ENCODE assay signal across 28 mouse cellular contexts in genomic region chr2:124329473-124330130, GRCm38 (mm10).
DNase-seq lines count a peak whose midpoint lies in the region; ATAC-seq and TF ChIP-seq lines count a peak whose summit lies in the region.
"Had no signal": no experiment of that assay in that cellular context is flagged by ENCODE, and none has a peak within 500 bp of the region (broad histone marks: within the 10 kb centered on the region; RNA-seq: fewer than 3 reads in every experiment).

No protein-coding gene starts in this region.

- H3K4me3 ChIP-seq in heart, embryonic 11.5 days (ENCODE audit: low read depth, low read length) = no peak overlapping the region
- no peak overlapping the region for H3K4me3 ChIP-seq in limb, embryonic 13.5 days
- H3K4me3 ChIP-seq in limb, embryonic 10.5 days = no peak overlapping the region
- no peak overlapping the region for H3K4me3 ChIP-seq in limb, embryonic 14.5 days (replicated peaks; ENCODE audit: low read length)
- H3K4me3 ChIP-seq: embryonic facial prominence, embryonic 13.5 days had no signal

- WGBS in heart, embryonic 11.5 days (ENCODE audit: insufficient replicate concordance) = 36% methylated on average over 1 of the region's 1 CpGs
- WGBS in limb, embryonic 13.5 days = 43% methylated on average over 1 of the region's 1 CpGs
- 81% methylated on average over 1 of the region's 1 CpGs for WGBS in limb, embryonic 10.5 days
- 48% methylated on average over 1 of the region's 1 CpGs for WGBS in limb, embryonic 14.5 days

- TF ChIP-seq POLR2A in limb, embryonic 14.5 days (IDR thresholded peaks at IDR 0.05; ENCODE audit: borderline replicate concordance, extremely low read depth, insufficient read depth, insufficient read length) = no peak

- H3K4me1 ChIP-seq in heart, embryonic 11.5 days (ENCODE audit: control insufficient read depth, insufficient read depth, low read length) = 0 out of 2 replicates have a peak, but pooled peaks cover 2% of the 10 kb centered on the region
- H3K4me1 ChIP-seq in limb, embryonic 13.5 days = no peaks in the 10 kb centered on the region
- no peaks in the 10 kb centered on the region for H3K4me1 ChIP-seq in limb, embryonic 10.5 days
- H3K4me1 ChIP-seq in limb, embryonic 14.5 days (ENCODE audit: control insufficient read depth, insufficient read depth, low read length) = no peaks in the 10 kb centered on the region
- H3K4me1 ChIP-seq: embryonic facial prominence, embryonic 13.5 days had no signal

- no peaks in the 10 kb centered on the region for H3K27me3 ChIP-seq in heart, embryonic 11.5 days (ENCODE audit: control insufficient read depth, insufficient read depth, low read length)
- H3K27me3 ChIP-seq in limb, embryonic 13.5 days = no peaks in the 10 kb centered on the region
- no peaks in the 10 kb centered on the region for H3K27me3 ChIP-seq in limb, embryonic 10.5 days (ENCODE audit: low read depth, poor library complexity, severe bottlenecking)
- H3K27me3 ChIP-seq in limb, embryonic 14.5 days (ENCODE audit: control insufficient read depth, insufficient read depth, low read length) = no peaks in the 10 kb centered on the region
- H3K27me3 ChIP-seq: CH12.LX; embryonic facial prominence, embryonic 13.5 days had no signal

- H3K36me3 ChIP-seq in heart, embryonic 11.5 days (ENCODE audit: control insufficient read depth, insufficient read depth, low read length) = no peaks in the 10 kb centered on the region
- no peaks in the 10 kb centered on the region for H3K36me3 ChIP-seq in limb, embryonic 13.5 days
- no peaks in the 10 kb centered on the region for H3K36me3 ChIP-seq in limb, embryonic 10.5 days
- no peaks in the 10 kb centered on the region for H3K36me3 ChIP-seq in limb, embryonic 14.5 days (ENCODE audit: control insufficient read depth, insufficient read depth, low read length)
- H3K36me3 ChIP-seq: embryonic facial prominence, embryonic 13.5 days; G1E had no signal

- no peak overlapping the region for H3K27ac ChIP-seq in heart, embryonic 11.5 days (ENCODE audit: low read depth, low read length)
- H3K27ac ChIP-seq in limb, embryonic 13.5 days = no peak overlapping the region
- H3K27ac ChIP-seq in limb, embryonic 10.5 days = no peak overlapping the region
- H3K27ac ChIP-seq in limb, embryonic 14.5 days (replicated peaks; ENCODE audit: low read depth, low read length) = no peak overlapping the region
- H3K27ac ChIP-seq: embryonic facial prominence, embryonic 13.5 days; hindbrain, embryonic 14.5 days; hindbrain, postnatal 0 days had no signal

- H3K9me3 ChIP-seq in heart, embryonic 11.5 days (replicated peaks; ENCODE audit: control insufficient read depth, low read length) = no peaks in the 10 kb centered on the region
- H3K9me3 ChIP-seq in limb, embryonic 13.5 days = no peaks in the 10 kb centered on the region
- H3K9me3 ChIP-seq in limb, embryonic 10.5 days (replicated peaks) = no peaks in the 10 kb centered on the region
- no peaks in the 10 kb centered on the region for H3K9me3 ChIP-seq in limb, embryonic 14.5 days (ENCODE audit: control insufficient read depth, low read length)
- H3K9me3 ChIP-seq: embryonic facial prominence, embryonic 13.5 days had no signal

- no peak for ATAC-seq in heart, embryonic 11.5 days (replicated peaks; ENCODE audit: insufficient number of reproducible peaks, low FRiP score, low TSS enrichment)
- peak; percentile 82 for ATAC-seq in limb, embryonic 13.5 days (ENCODE audit: low FRiP score, low read depth)
- ATAC-seq in limb, embryonic 14.5 days (ENCODE audit: low FRiP score, low read depth) = peak; percentile 73
- no peak for ATAC-seq in activated CD4-positive, CD25-positive, alpha-beta regulatory T cell, adult 4 months
- ATAC-seq: forebrain, embryonic 14.5 days; forebrain, postnatal 0 days; hindbrain, postnatal 0 days; inflammation-experienced regulatory T-cells, adult 6 months; intestine, postnatal 0 days; Patski had no signal

- no peak overlapping the region for H3K9ac ChIP-seq in heart, embryonic 11.5 days (ENCODE audit: low read depth, low read length)
- no peak overlapping the region for H3K9ac ChIP-seq in limb, embryonic 13.5 days
- no peak overlapping the region for H3K9ac ChIP-seq in limb, embryonic 14.5 days (ENCODE audit: low read depth, low read length, severe bottlenecking)
- H3K9ac ChIP-seq: embryonic facial prominence, embryonic 13.5 days; forebrain, postnatal 0 days; hindbrain, embryonic 14.5 days had no signal

- H3K4me2 ChIP-seq in heart, embryonic 11.5 days = no peak overlapping the region
- H3K4me2 ChIP-seq in limb, embryonic 13.5 days (replicated peaks) = no peak overlapping the region
- H3K4me2 ChIP-seq in limb, embryonic 14.5 days (replicated peaks; ENCODE audit: low read depth, low read length, severe bottlenecking) = no peak overlapping the region
- H3K4me2 ChIP-seq: embryonic facial prominence, embryonic 13.5 days; hindbrain, embryonic 14.5 days had no signal

- DNase-seq in heart, adult 11 months = peak; percentile 52
- DNase-seq in limb, embryonic 10.5 days (ENCODE audit: low spot score) = no peak
- peak; percentile 2 for DNase-seq in fat pad, adult 2 months (ENCODE audit: extremely low read depth, low read depth, low spot score)
- DNase-seq in limb, embryonic 14.5 days (ENCODE audit: low spot score) = peak; percentile 70
- no peak for DNase-seq in urinary bladder, postnatal 36 days (ENCODE audit: low spot score in 2 of 2)
- DNase-seq: adrenal gland, adult 2 months; adrenal gland, postnatal 14 days; B cell, adult 2 months; cerebellum, adult 11 months; cerebellum, adult 2 months; cerebellum, adult 9-11 months; cerebellum, postnatal 25 days; forebrain, postnatal 0 days; gastrocnemius, postnatal 25 days; heart, postnatal 10 days; heart, postnatal 4 days had no signal

Comparison
In these comparisons a context has a peak if more than half of its experiments do, and no peak if none do; other contexts are left out.
1. DNase-seq: peak in heart, adult 11 months (single experiment), fat pad, adult 2 months (single experiment) and limb, embryonic 14.5 days (single experiment); none in limb, embryonic 10.5 days (single experiment) and urinary bladder, postnatal 36 days (0 of 2).
2. ATAC-seq: peak in limb, embryonic 13.5 days (single experiment) and limb, embryonic 14.5 days (single experiment); none in heart, embryonic 11.5 days (single experiment) and activated CD4-positive, CD25-positive, alpha-beta regulatory T cell, adult 4 months (single experiment).